Mouse (Mus musculus) spleen, postnatal 0 days (tissue): ENCODE data around the gene Galns. TPM values are rescaled to one million over a fixed set of nuclear protein-coding genes. Genes with fewer than 3 reads are reported as not detected.

Experiments used
- polyA plus RNA-seq: library from polyadenylated mRNA; unstranded; fragments of >200 nt; fragmentation: Nextera tagmentation; extraction: Ambion mirVana; gene quantifications from 2 replicates; pipeline ENCODE4 v1.2.1, GENCODE M21; 2015

The Galns gene
- 7.5 and 10.0 TPM in 2 replicates for polyA plus RNA-seq

DNA sequence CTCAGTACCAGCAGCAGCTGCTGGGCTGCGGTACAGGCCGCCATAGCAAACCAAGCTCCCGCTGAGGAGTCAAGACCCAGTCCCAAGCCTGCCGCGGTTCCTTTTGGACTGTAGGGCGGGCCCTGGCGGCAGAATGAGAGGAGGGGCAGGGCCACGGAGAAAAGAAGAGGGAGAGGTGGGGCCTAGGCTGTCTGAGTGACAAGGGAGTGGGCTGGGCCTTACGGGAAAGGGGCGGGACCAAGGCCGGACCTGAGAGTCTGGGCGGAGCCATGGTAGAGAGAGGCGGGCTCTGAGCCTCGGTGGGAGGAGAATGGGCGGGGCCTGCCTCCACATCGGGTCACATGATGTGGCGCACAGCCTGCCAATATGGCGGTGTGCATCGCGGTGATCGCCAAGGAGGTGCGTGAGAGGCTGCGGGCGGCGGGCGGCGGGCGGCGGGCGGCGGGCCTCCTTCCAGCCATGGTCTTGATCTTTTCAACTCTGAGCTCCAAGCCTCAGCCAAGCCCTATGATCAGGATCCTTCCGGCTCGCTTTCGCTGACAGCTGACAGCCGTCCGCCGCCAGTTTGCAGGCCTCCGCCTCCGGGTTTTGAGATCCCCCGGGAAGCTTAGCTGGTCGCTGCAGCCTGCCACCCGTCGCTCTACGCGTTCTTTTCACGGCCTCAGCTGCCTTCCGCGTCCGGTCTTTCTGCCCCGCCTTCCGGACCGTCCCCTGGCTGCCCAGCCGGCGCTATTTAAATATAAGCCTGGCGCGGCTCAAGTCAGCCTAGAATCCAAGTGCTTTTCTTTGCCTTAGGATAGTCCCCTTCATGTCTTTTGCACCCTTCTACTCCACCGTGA lies at the start of gene Galns, which contains the start of gene Trappc2l:
Gene Galns (minus strand): TSS at position 169 of the 839 bp plus-strand sequence.
Gene Trappc2l (plus strand): TSS at position 346 of the 839 bp plus-strand sequence.

GRCm38 (mm10) chr8:122622727-122623126 lies 11.5 kb upstream of the Galns start, which contains the start of gene Pabpn1l:
Gene Pabpn1l (minus strand): TSS chr8:122622739.

GRCm38 (mm10) chr8:122576648-122577022 lies 34.6 kb downstream of the Galns start, which contains the start of gene Aprt:
Gene Aprt (minus strand): TSS chr8:122576909.

DNA sequence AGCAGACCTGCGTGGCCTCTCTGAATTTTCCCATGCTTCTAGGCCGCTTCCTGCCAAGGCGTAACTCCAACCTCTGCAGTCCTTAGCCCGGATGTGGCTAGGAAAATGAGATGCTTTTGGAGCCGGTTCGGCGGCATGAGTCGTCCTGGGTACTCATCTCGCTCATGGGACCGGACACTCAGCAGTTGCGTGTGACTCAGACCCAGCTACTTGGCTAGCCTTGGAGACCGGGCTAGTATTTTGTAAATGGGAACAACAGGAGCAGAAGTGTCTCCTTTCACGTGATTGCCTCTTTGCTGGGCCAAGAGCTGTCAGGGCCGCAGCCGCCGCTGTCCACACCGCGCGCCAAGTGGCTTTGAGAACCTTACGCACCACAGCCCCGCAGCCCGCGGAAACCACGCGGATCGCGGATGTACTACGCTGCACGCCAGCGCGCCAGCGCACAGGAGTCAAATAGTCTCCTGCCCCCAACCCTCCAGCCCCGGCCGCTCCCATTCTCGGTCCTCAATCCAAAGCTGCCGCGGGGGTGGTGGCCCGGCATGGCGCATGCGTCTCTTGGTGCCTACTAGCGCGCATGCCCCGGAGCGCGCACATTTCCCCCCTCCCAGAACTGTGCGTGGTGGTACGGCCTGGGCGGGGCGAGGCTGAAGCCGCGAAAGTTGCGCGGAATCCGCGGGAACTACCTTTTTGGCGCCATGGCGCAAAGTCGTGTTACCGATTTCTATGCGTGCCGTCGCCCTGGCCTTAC lies 43.7 kb downstream of the Galns start, which contains the start of gene Cdt1:
Gene Cdt1 (plus strand): TSS at position 655 of the 748 bp plus-strand sequence.

DNA sequence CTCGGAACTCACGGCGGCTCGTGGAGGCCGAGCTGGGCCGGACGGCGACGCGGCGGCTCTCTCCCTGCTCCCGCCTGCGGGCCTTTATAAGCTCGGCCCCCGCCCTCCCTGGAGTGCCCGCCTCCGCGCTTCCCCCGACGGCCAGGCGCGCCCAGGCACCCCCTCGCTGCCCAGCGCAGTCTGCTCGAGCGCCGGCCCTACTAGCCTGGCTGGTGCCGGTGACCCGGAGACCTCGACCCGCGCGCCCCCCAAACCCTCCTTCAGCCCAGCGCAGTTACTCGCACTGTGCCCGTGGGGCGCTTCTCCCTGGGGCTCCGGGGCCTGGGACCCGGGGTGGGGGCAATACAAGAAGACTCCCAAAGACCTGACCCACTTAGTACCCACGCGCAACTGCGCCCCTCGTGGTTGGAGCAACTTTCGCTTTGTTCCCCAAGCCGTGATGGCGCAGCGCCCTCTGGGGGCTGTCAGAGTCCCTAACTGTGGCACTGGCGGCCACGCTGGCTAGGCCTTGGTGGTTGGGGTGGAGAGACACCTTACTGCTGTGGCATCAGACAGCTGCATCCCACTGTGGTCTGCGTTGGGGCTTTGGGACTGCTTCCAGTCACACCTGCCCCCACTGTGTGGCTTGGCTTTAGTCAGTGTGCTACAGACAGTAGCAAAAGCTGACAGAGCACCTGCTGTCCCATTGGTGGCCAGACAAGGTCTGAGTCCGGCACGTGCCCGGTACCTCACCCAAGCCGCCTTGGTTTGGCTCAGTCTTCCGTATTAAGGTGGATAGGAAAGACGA lies 59.8 kb downstream of the Galns start, which contains the start of gene Piezo1:
Gene Piezo1 (minus strand): TSS at position 65 of the 787 bp plus-strand sequence.

Other genes with a start within 250 kb of the Galns start
- 23.8 and 23.9 TPM in 2 replicates for gene Zc3h18, start 234.9 kb downstream of the Galns start, polyA plus RNA-seq
- not detected in 2 replicates for gene Il17c, start 189.4 kb downstream of the Galns start, polyA plus RNA-seq
- gene Cyba, start 178.5 kb downstream of the Galns start, polyA plus RNA-seq, result 305 and 420 TPM in 2 replicates
- 4.5 and 5.4 TPM in 2 replicates for gene Mvd, start 168.0 kb downstream of the Galns start, polyA plus RNA-seq
- gene Snai3, start 150.7 kb downstream of the Galns start, polyA plus RNA-seq, result 0.18 and 0.22 TPM in 2 replicates
- 26.7 and 35.5 TPM in 2 replicates for gene Rnf166, start 135.4 kb downstream of the Galns start, polyA plus RNA-seq
- gene Ctu2, start 135.3 kb downstream of the Galns start, polyA plus RNA-seq, result 20.0 and 26.5 TPM in 2 replicates
- gene Piezo1, start 60.1 kb downstream of the Galns start, polyA plus RNA-seq, result 18.7 and 19.2 TPM in 2 replicates
- gene Cdt1, start 43.4 kb downstream of the Galns start, polyA plus RNA-seq, result 60.0 and 74.7 TPM in 2 replicates
- gene Aprt, start 34.6 kb downstream of the Galns start, polyA plus RNA-seq, result 244 and 262 TPM in 2 replicates
- gene Trappc2l, start 177 bp upstream of the Galns start, polyA plus RNA-seq, result 30.1 and 37.3 TPM in 2 replicates
- not detected in 2 replicates for gene Pabpn1l, start 11.3 kb upstream of the Galns start, polyA plus RNA-seq
- 7.4 and 8.1 TPM in 2 replicates for gene Cbfa2t3, start 87.6 kb upstream of the Galns start, polyA plus RNA-seq
- 7.0 and 7.6 TPM in 2 replicates for gene Acsf3, start 164.0 kb upstream of the Galns start, polyA plus RNA-seq
- gene Cdh15, start 236.5 kb upstream of the Galns start, polyA plus RNA-seq, result not detected in 2 replicates